Mouse (Mus musculus) lung, postnatal 0 days (tissue): Measurements from ENCODE around the gene E2f6.

ENCODE experiments used
- CTCF ChIP-seq: IDR thresholded peaks from 2 replicates; pipeline ENCODE4 v1.5.1; 2016; ENCODE audit warnings: antibody characterized with exemption, mild to moderate bottlenecking
- EP300 ChIP-seq: IDR thresholded peaks from 2 replicates; pipeline ENCODE4 v1.6.1; 2016; ENCODE audit warnings: antibody characterized with exemption, mild to moderate bottlenecking, control low read depth

GRCm38 (mm10) chr12:16779165-16779564 is 31.6 kb upstream of the E2f6 start:
- TF ChIP-seq CTCF: no peak
- TF ChIP-seq EP300: no peak
